Mouse (Mus musculus): ENCODE data around the gene Zfp512b.
A peak's percentile ranks its signal among the peaks of the same experiment; 100 is the strongest.

Gene Zfp512b

DNA sequence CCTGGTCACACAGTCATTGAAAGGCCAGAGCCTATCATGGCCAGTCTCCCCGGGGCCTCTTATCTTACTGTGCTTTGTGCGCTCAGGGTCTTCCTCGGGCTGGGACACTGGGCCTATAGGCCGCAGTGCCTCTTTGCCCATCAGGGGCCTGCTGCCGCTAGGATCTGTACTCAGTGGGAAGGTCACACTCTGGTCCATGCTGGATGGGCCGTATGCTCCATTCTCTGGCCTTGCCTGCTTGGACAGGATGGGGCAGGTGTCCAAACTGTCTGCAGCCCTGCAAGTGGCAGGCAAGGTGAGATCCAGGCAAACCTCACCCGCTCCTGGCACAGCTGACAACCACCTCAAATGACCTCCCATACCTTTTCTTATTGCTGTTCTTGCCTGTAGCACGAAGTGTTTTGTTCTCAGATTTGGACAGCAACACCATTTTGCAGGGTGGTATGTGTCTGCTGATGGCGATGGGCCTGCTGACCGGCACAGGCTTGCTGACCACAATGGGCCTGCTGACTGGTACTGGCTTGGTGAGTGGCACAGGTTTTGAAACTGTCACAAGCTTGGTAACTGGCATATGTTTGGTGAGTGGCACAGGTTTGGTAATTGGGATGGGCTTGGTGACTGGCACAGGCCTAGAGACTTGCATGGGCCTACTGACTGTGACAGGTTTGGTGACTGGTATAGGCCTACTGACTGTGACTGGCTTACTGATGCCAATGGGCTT lies 3.4 kb downstream of the Zfp512b start:
- no peak for DNase-seq

DNA sequence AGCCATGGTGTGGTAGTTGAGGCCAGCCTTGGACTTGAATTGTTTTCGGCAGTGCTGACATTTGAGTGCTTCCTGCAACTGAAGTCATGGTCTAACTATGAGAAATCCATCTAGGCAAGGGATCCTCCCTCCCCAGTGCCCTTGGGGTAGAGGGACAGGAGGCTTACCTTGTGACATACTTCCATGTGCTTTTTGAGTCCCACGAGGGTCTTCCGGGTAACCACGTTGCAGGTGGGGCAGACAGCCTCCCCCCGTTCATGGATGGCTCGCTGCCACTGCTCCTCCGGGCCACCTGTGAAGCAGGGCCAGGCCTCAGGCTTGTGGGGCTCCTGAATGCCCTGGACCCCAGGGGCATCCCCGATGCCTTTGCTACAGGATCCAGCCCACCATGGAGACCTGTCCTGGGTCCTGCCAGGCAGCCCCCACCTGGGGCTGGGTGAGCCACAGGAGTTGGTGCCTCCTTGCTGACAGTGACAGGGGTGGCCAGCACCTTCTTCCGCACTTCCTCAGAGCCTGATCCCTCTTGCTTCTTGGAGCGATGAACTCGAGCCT lies 4.3 kb downstream of the Zfp512b start:
- no peak for DNase-seq

DNA sequence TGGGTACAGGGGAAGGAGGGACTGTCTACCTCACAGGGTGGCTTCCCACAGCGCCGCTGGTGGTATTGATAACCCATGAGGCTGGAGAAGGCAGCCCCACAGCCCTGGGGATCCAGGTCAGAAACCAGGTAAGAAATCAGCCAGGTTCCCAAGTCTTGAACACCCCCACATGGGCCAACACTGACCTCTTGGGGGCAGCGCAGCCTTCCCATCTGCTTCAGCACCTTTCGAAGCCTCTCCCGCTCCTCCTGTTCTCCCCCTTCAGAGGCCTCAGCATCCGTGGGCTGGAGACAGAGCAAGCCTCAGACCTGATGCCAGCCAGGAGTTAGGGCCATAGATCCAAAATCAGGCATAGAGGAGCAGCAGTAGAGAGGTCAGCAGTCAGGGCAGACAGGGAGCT lies 4.8 kb downstream of the Zfp512b start:
- no peak for DNase-seq

DNA sequence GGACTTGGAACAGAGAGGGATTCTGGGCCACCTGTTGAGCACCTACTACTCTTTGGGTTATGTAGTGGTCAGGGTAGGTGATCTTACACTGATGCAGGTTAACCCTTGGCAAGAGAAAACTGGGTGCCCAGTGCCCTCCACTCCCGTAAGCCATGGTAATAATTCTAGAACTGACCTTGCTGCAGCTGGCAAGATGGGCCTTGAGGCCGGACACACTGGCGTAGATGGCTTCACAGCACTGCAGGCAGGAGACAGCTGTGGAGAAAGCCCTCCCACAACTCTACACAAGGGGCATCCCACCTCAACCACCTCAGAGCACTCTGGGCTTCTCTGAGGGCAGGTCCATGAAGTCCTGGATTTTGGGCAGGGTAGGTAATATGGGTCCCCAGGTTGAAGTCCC lies 6.5 kb downstream of the Zfp512b start:
- no peak for DNase-seq

DNA sequence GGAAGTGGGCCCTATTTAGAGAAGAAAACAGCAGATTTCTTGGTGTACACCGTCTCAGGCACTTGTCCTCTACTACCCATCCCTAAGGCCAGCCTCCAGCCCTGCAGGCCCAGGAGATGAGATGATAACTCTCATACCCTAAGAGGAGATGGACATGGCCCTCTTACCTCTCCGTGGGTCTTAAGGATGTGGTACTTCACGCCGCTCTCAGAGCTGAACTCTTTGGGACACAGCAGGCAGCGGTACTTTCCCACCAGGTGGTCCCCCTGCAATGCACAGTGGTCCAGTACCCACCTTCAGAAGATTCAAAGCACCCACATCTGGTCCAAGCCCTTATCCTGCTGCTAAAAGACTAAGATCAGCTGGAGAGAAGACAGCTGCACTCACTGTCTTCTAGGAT lies 7.1 kb downstream of the Zfp512b start:
- DNase-seq, result no peak

DNA sequence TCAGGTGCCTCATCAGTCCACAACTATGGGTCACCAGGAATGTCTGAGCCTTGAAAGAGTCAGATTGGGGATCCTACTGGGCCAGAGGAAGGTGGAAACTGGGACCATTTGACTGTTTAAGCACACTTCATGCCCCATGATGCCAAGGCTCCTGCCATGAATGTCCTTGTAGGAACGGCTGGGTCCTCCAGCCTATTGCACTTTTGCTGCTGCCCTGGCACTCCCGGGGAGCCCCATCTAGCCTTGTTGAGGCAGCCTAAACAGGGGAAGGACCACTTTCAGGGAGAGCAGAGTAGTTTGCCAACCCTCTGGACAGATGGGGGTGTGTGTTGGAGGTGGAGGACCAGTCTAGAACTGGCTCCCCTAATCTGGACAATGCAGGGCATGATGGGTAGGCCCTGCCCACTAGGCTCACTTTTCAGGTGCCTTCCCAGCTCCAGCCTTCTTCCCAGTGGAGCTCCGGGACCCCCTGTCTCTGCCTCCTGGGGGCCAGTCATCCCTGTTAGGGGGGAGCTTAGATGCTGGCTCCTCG lies 8.1 kb downstream of the Zfp512b start, which contains the start of gene Uckl1:
Gene Uckl1, minus strand, starts transcription at position 482 of the 532 bp plus-strand sequence.
- DNase-seq, result no peak

DNA sequence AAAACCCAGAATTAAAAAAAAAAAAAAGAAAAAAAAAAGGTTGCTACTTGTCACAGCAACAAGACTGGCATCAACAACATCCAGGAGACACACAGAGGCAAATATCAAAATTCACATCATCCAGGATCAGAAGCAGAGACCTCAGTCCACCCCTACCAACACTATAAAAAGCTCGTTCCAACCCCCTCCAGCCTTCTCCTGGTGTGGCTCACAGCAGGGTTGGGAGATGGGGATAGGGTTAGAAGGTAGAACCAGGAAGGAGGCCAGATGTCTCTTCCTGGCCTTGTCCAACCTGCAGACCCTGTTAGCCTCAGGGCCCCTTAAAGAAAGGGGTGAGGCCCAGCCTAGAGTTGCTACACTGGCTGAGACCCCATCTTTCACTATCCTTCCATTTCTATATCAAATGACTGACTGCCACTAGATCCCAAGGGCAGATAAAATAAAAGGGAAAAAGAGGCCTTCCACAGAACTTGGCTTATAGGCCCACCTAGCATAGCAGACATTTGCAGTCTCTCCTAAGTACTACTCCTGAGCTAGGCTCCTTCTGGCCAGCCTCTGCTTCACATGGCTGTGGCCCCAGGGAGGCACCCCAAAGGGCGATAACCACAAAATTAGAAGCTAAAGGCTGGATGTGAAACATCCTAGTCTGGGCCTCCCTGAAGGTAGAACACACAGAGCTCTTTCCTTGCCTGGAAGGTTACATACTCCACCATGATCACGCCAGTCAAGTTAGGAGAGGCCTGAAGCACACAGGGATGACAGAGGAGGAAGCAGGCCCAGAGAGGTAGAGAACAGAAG lies 8.9 kb downstream of the Zfp512b start:
- DNase-seq, result no peak

DNA sequence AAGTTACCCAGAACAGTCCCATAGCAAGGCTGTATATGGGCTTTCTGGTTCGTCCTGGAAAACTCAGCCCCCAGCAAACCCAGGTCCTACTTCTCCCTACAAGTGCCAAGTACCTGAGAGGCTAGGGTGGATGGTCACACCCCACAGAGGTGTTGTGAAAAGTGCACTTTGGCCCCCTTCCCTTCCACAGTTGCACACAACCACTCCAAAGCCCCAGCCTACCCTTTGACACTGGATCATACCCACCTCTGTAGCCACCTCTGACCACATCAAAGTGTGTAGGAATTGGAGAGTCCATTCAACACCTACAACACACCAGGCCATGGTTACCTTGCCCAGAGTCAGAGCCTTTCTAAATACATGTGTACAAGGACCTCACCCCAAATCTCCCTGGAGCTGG lies 9.7 kb downstream of the Zfp512b start:
- DNase-seq, result no peak

DNA sequence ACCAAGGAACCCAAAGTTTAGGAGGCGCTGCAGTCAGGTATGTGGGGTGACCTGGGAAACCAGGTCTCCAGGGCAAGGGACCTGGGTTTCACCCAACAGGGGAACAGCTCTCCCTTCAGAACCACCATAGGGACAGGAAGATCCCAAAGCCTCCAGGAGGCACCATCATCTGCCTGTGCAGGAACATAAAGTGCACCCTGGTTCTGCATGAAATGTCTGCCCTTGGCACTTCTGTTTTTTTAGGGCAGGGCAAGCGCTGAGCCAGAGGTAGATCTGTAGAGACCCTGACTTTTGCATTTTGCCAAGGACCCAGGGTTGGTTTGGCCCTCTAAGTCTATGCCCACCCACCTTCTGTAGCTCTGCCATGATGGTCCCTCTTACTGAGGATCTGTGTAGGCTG lies 10.2 kb downstream of the Zfp512b start:
- DNase-seq, result no peak

DNA sequence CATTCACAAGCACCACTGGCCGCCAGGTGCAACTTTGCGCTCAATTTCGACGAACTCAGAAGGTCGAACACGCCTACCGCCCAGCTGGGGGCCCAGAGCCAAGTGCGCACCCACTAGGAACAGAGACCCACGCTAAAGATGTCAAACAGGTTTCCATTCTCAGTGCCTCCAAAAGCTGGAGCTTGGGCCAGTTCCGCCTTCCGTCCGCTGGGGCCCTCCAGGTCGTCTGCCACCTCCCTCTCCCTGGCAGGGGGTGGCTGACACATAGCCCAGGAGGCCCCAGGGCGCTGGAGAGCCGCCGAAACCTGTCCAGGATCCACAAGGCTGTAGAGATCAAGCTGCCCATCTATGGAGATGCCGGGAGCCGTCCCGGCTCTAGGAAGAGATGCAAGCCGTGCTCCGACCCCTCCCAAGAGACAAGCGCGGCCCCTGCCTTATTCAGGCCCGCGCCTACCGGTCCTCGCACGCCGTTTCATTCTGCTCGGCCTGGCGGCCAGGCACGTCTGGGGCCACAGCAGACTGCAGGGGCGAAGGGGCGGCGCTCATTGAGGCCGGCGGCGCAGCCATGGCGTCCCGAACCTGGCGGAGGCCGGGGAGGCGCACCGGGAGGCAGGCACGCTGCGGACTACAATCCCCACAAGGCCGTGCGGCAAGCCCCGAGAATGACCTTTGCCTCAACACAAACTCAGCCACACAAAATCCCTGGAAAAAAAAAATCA lies 11.0 kb downstream of the Zfp512b start:
- DNase-seq, result peak; percentile 87

DNA sequence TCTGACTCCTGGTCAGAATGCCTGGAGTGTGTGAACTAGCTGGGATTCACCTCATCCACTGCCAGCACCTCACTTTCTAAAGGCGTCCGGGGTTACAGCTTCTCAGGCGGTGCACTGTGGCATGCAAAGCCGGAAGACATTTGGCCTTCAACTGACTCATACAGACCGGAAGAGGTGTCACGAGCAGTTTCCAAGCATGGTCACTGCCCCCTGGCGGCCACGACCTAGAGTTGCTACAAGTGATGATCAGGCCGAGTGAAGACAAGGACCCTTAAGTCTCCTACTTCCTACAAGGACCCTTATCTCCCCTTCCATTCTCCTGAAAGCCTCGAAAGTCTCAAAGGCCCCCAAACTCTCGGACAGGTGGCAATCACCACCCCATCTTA lies 11.6 kb downstream of the Zfp512b start:
- peak; percentile 88 for DNase-seq

DNA sequence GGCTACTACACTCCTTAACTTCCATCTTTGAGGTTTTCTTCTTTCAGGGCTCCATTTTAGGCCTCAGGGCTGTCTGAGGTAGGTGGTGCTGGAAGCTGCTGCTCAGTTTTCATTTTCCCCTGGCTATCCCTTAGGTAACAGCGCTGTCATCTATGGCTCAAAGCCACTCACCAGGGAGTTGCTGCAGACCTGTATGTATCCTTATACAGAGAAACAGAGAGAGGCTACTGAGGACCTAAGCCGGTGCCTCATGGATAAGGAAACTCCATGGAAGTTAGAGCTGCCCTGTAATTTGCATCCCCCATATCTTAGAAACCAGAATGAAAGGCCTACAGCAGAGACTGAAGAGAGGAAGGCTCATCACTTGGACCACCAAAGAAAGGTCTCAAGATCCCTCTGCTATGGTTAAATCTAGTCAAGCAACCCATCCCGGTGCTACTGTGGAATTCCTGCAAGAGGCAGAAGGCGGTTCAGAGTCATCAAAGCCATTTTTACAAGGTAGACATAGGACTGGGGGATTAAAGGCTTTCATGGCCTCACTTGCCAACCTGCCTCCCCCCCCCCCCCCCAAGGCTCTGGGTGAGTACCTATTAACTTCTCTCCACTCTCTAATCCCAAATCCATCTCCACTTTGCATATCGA lies 12.4 kb downstream of the Zfp512b start:
- DNase-seq, result no peak

DNA sequence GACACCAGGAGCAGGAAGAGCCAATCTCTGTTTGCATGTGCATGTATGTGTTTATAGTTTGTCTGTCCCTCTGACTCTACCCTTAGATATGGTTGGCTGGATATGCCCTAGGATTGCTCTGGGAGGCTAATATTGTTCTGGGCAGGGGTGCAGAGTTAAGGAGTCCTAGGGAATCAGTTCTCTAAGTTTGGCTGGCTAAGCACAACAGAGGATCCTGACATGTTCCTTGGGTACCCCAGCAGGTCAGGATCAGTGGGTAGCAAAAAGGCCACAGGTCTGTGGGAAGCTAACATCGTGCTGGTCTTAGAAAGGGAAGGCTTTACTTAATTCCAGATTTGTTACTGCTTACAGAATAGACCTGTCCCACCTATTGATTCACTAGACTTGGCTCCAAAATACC lies 12.9 kb downstream of the Zfp512b start:
- DNase-seq, result no peak

DNA sequence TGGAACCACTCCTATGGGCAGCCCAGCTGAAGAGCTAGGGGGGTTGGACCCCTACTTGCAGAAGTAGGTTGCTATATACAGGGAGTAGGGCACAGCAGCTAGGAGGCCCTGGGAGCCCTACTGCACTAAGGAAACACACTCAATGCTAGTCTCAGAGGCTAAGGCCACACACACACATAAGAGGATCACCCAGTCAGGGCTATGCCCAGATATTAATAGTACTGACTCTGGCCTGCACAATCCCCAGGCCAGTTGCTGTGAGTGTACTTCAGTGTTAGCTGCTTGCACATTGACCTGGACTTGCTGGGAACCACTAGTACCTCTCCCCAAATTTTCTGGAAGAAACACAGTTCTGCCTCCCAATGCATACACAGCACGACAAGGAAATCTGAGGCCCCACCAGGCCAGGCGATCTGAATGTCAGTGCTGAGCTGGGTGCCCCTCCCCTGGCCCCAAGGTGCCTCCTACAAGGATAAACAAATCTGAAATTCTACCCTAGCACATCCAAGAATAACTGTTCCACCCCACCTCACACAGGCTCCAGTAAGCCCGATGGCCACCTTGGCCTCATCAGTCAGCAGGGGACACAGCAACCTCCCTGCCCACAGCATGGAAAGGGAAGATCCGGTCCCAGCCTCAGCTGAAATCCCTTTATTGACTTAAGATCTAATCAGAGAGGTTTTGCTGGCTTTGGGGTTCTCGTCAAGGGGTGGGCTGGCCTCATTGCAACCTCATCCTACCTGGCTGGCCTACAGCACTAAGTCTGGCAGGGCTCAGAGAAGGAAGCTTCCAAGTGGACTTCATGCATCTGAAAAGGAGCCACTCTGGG lies 13.6 kb downstream of the Zfp512b start:
- no peak for DNase-seq

DNA sequence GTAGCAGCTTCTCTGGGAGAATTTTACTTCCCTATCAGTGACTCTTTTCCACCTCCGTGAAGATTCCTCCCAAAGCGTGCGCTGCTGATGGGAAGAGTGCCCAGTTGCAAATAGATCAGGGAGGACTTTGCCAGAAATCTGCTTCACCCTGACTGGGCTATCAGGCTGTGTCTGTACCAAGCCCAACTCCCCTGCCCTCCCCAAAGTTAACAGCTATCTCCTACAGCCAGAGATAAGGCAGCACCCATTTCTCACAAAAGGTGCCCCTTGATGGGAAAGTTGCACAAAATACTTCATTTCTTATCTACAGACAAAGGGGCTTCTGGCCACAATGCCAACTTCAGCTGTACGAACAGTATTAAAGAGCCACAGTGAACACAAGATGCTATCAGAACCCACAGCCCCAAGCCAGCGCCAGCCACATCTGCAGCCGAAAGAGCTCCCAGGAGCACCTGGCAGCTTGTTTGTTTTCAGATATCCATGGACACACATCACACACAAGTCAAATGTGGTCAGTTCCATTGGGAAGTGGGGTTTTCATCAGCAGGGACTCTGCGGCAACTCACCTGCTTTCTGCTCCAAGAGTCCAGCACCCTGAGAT lies 14.5 kb downstream of the Zfp512b start:
- DNase-seq, result no peak

DNA sequence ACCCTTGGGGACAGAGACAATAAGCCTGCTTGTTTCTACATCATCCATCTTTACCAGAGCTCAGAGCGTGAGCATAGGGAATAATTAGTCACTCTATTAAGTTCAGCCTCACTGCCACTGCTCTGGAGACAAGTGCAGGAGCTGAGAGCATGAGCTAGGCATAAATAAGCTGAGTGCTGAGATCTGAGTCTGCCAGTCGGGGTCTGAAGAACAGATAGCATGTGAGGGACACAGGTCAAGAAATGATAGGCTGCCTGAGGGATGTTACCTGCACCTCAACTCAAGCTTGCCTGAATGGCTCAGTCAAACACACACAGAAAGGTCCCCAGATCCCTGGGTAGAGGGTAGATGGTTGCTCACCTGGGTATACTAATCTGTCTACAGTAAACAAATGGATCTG lies 15.5 kb downstream of the Zfp512b start:
- DNase-seq, result no peak

DNA sequence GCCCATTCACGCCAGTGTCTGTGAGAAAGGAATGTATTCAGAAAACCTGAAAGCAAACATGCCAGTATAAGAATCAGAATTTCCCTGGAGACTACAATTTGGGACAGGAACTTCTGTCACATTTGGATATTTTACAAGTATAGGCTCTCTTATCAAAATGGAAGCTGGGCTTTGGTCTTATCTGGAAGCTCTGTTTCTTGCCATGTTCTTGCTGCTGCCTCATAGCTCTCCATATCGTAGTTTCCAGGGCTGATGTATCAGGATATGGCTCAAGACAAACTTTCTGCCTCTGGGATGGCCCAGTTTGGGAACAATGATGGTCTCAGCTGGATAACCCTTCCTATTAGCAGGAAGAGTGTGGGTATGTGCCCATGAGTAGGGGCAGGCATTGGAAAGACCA lies 16.0 kb downstream of the Zfp512b start:
- DNase-seq, result no peak

DNA sequence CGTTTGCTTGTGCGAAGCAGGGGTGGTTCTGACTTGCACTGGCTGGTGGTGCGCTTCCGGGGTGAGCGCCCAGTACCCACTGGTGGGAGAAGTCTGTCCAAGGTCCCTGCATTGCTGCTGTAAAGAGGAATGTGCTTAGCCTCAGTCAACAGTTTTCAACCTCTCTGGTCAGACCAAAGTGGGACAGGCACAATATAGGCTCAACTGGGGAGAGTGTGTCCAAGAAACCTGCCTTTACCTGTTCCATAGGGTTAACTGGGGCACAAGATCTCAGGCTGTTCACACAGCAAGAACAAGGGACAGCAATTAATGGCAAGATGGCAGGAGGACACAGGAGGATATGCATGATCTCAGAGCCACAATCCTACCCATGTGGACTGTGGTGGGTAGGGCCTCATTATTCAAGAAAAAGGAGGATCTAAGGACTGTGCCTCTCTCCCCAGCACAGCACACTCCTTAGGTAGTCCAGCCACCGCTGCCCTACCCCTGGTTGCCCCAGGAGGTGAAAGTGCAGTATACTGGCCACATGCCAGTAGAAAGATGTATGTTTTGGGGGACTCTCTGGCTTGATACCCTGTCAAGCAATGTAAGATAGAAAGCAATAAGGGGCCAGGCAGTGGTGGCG lies 17.6 kb downstream of the Zfp512b start:
- no peak for DNase-seq

DNA sequence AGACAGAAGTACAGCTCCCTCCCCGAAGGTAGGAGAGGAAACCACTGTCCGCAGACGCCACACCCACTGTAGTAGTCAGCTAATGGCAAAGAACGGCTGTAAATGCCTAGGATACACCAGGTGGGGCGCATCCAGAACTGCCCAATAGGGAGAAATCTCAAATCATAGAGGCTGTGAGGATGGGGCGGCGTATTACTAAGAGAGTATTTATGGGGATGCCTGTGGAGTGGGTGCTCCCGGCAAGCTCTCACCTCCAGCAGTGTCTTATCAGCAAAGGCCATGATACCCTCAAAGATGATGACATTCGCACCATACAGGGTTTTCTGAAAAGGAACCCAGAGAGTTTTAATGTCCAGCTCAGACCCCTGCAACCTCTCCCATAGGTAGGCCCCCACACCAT lies 18.6 kb downstream of the Zfp512b start:
- no peak for DNase-seq

All from kidney, adult 11 months (tissue).